Mouse (Mus musculus): ENCODE measurements at regions not wholly inside any gene's neighbourhood (a gene's known extent, or its start where the extent isn't known, plus 50 kb on each side); places are given as distances from the start of the nearest gene placed in this dataset.
A peak's percentile ranks its signal among the peaks of the same experiment; 100 is the strongest.

DNA sequence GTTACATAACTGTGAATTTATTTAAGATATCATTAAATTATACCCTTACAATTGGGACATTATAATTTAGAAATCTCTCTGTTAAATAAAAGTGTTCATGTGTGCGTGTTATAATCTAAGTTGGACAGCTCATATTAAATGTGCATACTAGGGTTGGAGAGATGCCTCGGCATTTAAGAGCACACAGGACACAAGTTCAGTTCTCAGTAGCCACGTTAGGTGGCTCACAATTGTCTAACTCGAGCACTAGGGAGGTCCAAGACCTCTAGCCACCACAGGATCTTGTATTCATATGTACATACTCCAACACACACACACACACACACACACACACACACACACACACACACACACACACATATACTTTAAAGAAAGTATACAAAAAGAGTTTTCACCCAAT is 56.0 kb downstream of the Foxf2 start:
- no peak for DNase-seq (ENCODE audit: low spot score)

DNA sequence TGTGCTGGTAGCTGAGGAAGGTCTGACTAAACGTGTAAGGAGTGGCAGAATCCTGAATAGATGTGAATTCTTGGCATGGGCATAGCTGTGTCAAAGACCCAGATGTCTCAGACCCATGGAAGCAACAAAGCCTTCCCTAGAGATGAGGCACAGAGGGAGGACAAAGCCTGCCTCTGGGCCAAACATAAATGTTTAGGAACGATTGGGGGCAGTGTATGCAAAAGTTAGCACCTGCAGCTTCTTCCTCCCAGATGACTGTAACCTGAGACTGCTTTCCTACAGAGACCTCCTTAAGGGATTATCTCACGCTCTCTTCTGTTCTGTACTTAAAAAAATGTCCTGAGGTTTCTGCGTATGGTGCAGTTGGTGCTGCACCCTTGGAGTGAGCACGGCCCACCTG is 57.7 kb downstream of the Foxf2 start:
- DNase-seq (ENCODE audit: low spot score): no peak

- DNase-seq (ENCODE audit: low spot score): peak; percentile 6
Measured at GRCm38 (mm10) chr13:31688531-31688930, 62.9 kb downstream of the Foxf2 start.

DNA sequence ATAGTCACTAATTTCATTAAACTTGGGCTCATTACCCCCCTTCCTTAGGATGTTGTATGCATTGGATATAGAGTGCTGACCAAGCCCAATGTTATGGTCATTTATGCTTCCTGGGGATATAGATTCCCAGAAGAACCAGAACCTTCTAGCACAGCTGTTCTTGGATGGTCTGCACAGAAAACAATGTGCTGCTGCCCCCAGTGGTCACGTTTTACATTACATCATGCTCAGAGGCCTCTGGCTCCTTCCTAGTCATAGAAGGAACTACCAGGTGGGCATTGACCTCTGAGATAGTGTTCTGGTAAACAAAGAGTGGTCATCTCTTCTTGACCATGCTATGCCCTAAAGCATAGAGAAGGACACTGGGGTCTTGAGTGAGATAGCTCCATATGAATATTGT is 63.7 kb downstream of the Foxf2 start:
- no peak for DNase-seq (ENCODE audit: low spot score)

- no peak for DNase-seq (ENCODE audit: low spot score)
Measured at GRCm38 (mm10) chr13:31695725-31696124, 70.1 kb downstream of the Foxf2 start.

DNA sequence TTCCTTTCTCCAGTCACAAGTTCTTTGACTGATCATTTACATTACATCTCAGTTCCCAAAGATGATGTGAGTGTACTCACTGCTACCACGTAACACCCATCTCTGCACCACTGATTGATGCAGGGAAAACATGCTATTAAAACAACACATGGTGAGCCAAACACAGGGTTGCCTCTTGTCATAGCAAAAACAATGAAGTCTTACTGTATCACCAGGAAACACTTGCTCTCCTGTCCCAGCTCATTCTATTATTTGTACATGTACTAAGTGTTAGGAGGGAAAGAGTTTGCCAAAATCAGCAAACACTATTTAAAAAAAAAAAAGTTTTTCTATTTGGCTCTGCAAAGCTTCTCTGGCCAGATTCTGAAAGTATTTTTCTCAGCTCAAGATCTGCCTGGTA is 78.6 kb downstream of the Foxf2 start:
- DNase-seq (ENCODE audit: low spot score): no peak

DNA sequence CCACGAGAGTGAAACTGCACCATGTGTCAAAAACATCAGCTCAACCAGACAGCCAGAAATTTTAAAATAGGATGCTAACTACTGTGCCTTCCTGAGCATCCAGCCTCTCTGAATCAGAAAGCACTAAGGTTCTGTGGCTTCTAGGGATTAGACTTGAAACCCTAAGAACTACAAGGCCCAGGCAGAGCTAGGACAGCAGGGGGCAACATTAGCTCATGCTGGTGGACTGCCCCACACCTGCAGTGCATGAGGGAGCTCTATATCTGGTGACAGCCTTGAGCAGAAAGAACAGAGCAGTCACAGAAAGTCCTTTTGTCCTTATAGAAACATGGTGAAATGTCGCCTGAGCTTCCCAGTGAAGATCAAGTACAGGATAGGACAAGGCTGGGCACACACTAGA is 79.8 kb downstream of the Foxf2 start:
- no peak for DNase-seq (ENCODE audit: low spot score)

DNA sequence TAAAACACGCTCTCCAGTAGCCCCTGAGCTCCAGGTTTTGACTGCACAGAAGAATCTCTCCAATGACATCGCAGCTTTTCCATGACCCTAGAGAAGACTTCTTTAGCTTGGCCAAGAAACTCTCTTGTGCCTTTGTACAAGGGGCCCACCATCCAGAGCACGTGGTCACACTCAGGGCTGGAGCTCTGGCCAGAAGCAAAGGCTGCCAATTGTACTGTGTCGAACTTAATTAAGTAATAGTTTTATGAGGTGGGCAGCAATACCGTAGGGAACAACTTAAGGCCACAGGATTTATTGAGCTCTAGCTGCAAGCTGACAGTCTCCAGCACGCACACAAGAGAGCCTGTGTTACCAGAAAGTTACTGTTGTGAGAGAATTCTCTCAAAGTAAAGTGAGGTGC is 85.1 kb downstream of the Foxf2 start:
- no peak for DNase-seq (ENCODE audit: low spot score)

- DNase-seq (ENCODE audit: low spot score): no peak
Measured at GRCm38 (mm10) chr13:31715683-31716082, 90.1 kb downstream of the Foxf2 start.

- DNase-seq (ENCODE audit: low spot score): no peak
Measured at GRCm38 (mm10) chr13:31716771-31717170, 89.7 kb upstream of the Foxc1 start.

DNA sequence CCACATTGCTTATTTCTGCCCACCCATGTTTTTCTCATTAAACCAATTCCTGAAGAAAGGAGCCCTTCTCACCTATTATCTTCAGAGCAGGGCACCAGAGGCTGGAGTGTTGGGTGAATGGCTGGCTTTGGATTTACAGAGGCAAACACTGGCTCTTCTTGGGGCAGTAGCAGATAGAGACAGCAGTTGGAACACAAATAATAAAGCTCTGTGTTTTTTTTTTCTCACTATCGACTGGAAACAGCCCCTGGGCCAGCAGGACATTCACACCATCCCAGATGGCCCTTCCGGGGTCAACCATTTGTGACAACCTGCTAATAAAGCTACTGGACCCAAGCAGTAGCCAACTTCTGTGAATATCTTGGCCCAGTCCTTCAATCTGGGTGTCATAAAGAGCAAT is 85.7 kb upstream of the Foxc1 start:
- no peak for DNase-seq (ENCODE audit: low spot score)

DNA sequence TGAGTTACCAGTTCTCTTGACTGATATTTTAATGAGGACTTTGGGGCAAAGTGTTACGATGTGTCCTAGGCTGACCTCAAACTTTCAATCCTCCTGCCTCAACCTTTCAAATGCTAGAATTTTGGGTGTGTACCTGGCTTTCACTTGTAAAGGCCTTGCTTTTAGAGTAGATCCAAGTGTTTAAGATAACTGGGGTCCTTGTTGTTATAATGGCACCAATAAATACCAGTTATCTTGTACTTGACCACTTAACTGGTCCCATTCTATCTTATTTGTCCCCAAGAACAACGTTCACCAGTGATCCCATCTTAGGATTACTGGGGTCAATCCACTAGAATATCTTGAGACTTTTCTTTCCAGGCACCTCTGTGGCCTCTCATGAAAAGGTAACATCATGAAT is 77.6 kb upstream of the Foxc1 start:
- no peak for DNase-seq (ENCODE audit: low spot score)

DNA sequence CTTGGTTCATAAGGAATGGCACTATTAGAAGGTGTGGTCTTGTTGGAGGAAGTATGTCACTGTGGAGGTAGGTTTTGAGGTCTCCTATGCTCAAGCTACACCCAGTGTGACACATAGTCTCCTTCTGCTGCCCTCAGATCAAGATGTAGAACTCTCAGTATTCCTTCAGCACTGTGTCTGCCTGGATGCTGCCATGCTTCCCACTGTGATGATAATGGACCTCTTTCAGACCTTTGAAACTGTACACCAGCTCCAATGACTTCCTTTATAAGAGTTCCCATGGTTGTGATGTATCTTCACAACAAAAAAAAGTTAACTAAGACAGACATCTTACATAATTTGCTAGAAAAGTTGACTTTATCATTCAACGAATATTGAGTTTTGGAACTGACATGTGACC is 60.2 kb upstream of the Foxc1 start:
- no peak for DNase-seq (ENCODE audit: low spot score)

Measured in ovary, postnatal 36 days (tissue).